Mouse (Mus musculus) cortical plate, adult 2 months (tissue): ENCODE measurements around the gene Actn4.

Experiments
- CTCF ChIP-seq: fragments of 200-500 bp; IDR thresholded peaks from 2 replicates; pipeline ENCODE4 v1.5.1; 2011; ENCODE audit warnings: mild to moderate bottlenecking, control low read depth, low read length; ENCODE audit not compliant: insufficient read depth; ENCODE audit errors: extremely low read depth
- POLR2A ChIP-seq: fragments of 200-500 bp; IDR thresholded peaks from 2 replicates; pipeline ENCODE4 v1.6.1; 2011; ENCODE audit warnings: mild to moderate bottlenecking, low read length, control low read depth; ENCODE audit not compliant: insufficient read depth; ENCODE audit errors: extremely low read depth

- TF ChIP-seq CTCF (no peak), POLR2A (no peak)
Observed at GRCm38 (mm10) chr7:28938654-28939053, 23.5 kb downstream of the Actn4 start.
